ENCODE assay signal across 8 mouse cellular contexts in genomic region chr2:165529106-165529505, GRCm38 (mm10). TPM values are rescaled to one million over a fixed set of nuclear protein-coding genes. Genes with fewer than 3 reads are reported as not detected.
DNase-seq lines count a peak whose midpoint lies in the region; ATAC-seq and TF ChIP-seq lines count a peak whose summit lies in the region.

No protein-coding gene starts in this region.

- DNase-seq in testis, postnatal 14 days (ENCODE audit: low spot score): no peak
- DNase-seq in adrenal gland, postnatal 36 days: peak; percentile 49 to 70
- peak; percentile 82 for DNase-seq in embryonic facial prominence, embryonic 10.5 days (ENCODE audit: low spot score)
- DNase-seq in induced T-regulatory cell, adult 2 months (ENCODE audit: low read depth): peak; percentile 66
- peak; percentile 74 for DNase-seq in lung, postnatal 10 days
- DNase-seq in right cerebral cortex, postnatal 10 days (ENCODE audit: low spot score in 2 of 2): peak; percentile 73 to 88

- H3K9me3 ChIP-seq in embryonic facial prominence, embryonic 10.5 days: no peaks in the 10 kb centered on the region

- H3K4me3 ChIP-seq in testis, adult 2 months (ENCODE audit: control insufficient read depth, low read depth, low read length): no peak overlapping the region
- H3K4me3 ChIP-seq in embryonic facial prominence, embryonic 10.5 days: no peak overlapping the region

- no peaks in the 10 kb centered on the region for H3K36me3 ChIP-seq in testis, adult 2 months (ENCODE audit: control insufficient read depth, insufficient read depth, low read length)
- no peaks in the 10 kb centered on the region for H3K36me3 ChIP-seq in embryonic facial prominence, embryonic 10.5 days (replicated peaks)

- WGBS in embryonic facial prominence, embryonic 10.5 days: 19% methylated on average over 8 of the region's 8 CpGs

- no peak for TF ChIP-seq POLR2A in testis, adult 2 months (IDR thresholded peaks at IDR 0.05; ENCODE audit: control insufficient read depth, low read depth, low read length)

- H3K27me3 ChIP-seq in testis, adult 2 months (ENCODE audit: control insufficient read depth, insufficient read depth, low read length): no peaks in the 10 kb centered on the region
- H3K27me3 ChIP-seq in embryonic facial prominence, embryonic 10.5 days (replicated peaks; ENCODE audit: low read depth, poor library complexity, severe bottlenecking): peaks cover 11% of the 10 kb centered on the region

- peak; percentile 98 for TF ChIP-seq CTCF in testis, adult 2 months (IDR thresholded peaks at IDR 0.05; ENCODE audit: control insufficient read depth, insufficient read depth, insufficient replicate concordance, low read depth, low read length)

- no peak for ATAC-seq in erythroid progenitor cell, adult 5-6 weeks (replicated peaks; ENCODE audit: low FRiP score, poor library complexity, severe bottlenecking)

- no peaks in the 10 kb centered on the region for H3K4me1 ChIP-seq in testis, adult 2 months (ENCODE audit: control insufficient read depth, insufficient read depth, low read length)
- H3K4me1 ChIP-seq in embryonic facial prominence, embryonic 10.5 days: peaks cover 44% of the 10 kb centered on the region

- no peak overlapping the region for H3K27ac ChIP-seq in testis, adult 2 months (ENCODE audit: control insufficient read depth, insufficient read depth, low read depth, low read length)
- peak overlapping the region; percentile 55 for H3K27ac ChIP-seq in embryonic facial prominence, embryonic 10.5 days (replicated peaks)

RNA-seq across cellular contexts. Expression of gene Slc2a10, which starts 25.5 kb away (rescaled TPM):
- 0.26 and 0.94 TPM in 2 replicates for polyA plus RNA-seq in testis, adult 2 months (2012; rRNA removed)
- 1 to 10 TPM; 1.1 to 1.4 TPM for total RNA-seq in adrenal gland, postnatal 36 days (2021)
- 3.9 and 5.5 TPM in 2 replicates for polyA plus RNA-seq in embryonic facial prominence, embryonic 10.5 days (2016; fragmentation: Nextera tagmentation; extraction: Ambion mirVana)
- total RNA-seq in erythroid progenitor cell, adult 5-6 weeks (2015; ENCODE audit: low replicate concordance): not detected in 2 replicates
- not detected in 2 replicates for total RNA-seq in erythroid progenitor cell, adult 5-6 weeks (2017; ENCODE audit: low replicate concordance)

RNA-seq across cellular contexts. Expression of gene Trp53rka, which starts 36.0 kb away (rescaled TPM):
- 8.0 and 9.2 TPM in 2 replicates for polyA plus RNA-seq in testis, adult 2 months (2012; rRNA removed)
- 10 to 100 TPM; 13.1 to 15.8 TPM for total RNA-seq in adrenal gland, postnatal 36 days (2021)
- polyA plus RNA-seq in embryonic facial prominence, embryonic 10.5 days (2016; fragmentation: Nextera tagmentation; extraction: Ambion mirVana): 57.1 and 59.5 TPM in 2 replicates
- not detected in 2 replicates for total RNA-seq in erythroid progenitor cell, adult 5-6 weeks (2015; ENCODE audit: low replicate concordance)
- 1.4 and 2.9 TPM in 2 replicates for total RNA-seq in erythroid progenitor cell, adult 5-6 weeks (2017; ENCODE audit: low replicate concordance)

RNA-seq across cellular contexts. Expression of gene Slc13a3, which starts 56.1 kb away (rescaled TPM):
- 0.67 and 0.85 TPM in 2 replicates for polyA plus RNA-seq in testis, adult 2 months (2012; rRNA removed)
- 1 to 10 TPM in 1 of 2 experiments, under 1 TPM in 1; 0.72 to 1.3 TPM for total RNA-seq in adrenal gland, postnatal 36 days (2021)
- 0.40 and 0.44 TPM in 2 replicates for polyA plus RNA-seq in embryonic facial prominence, embryonic 10.5 days (2016; fragmentation: Nextera tagmentation; extraction: Ambion mirVana)
- not detected in 2 replicates for total RNA-seq in erythroid progenitor cell, adult 5-6 weeks (2015; ENCODE audit: low replicate concordance)
- total RNA-seq in erythroid progenitor cell, adult 5-6 weeks (2017; ENCODE audit: low replicate concordance): 0.13 and 0.91 TPM in 2 replicates
